Mouse (Mus musculus): ENCODE measurements at regions not wholly inside any gene's neighbourhood (a gene's known extent, or its start where the extent isn't known, plus 50 kb on each side); places are given as distances from the start of the nearest gene placed in this dataset.

GRCm38 (mm10) chr17:88255744-88256598 is 184.5 kb upstream of the Foxn2 start:
- Histone ChIP-seq H3K4me1 (replicated peaks; ENCODE audit: control insufficient read depth, insufficient read depth) (0 out of 2 replicates have a peak, but pooled peaks cover 2% of the 10 kb centered on the region), H3K9me3 (ENCODE audit: control insufficient read depth, low read length) (no peaks in the 10 kb centered on the region), H3K4me3 (ENCODE audit: low read depth, low read length) (peak overlapping the region; percentile 64), H3K27me3 (ENCODE audit: control insufficient read depth, insufficient read depth, low read length) (no peaks in the 10 kb centered on the region), H3K4me2 (replicated peaks; ENCODE audit: low read depth) (peak overlapping the region; percentile 98), H3K36me3 (ENCODE audit: control insufficient read depth, insufficient read depth, low read length) (no peaks in the 10 kb centered on the region), H3K27ac (replicated peaks) (peak overlapping the region; percentile 97), H3K9ac (ENCODE audit: low read length) (peak overlapping the region; percentile 92)
- TF ChIP-seq EP300 (optimal IDR thresholded peaks at IDR 0.05) (no peak), CTCF (IDR thresholded peaks at IDR 0.05; ENCODE audit: low read depth) (peak; percentile 85)
- under 1% methylated on average over 40 of the region's 40 CpGs for WGBS
- peak; percentile 82 for DNase-seq (ENCODE audit: low spot score)
- peak; percentile 76 for ATAC-seq (ENCODE audit: low FRiP score, low TSS enrichment)

DNA sequence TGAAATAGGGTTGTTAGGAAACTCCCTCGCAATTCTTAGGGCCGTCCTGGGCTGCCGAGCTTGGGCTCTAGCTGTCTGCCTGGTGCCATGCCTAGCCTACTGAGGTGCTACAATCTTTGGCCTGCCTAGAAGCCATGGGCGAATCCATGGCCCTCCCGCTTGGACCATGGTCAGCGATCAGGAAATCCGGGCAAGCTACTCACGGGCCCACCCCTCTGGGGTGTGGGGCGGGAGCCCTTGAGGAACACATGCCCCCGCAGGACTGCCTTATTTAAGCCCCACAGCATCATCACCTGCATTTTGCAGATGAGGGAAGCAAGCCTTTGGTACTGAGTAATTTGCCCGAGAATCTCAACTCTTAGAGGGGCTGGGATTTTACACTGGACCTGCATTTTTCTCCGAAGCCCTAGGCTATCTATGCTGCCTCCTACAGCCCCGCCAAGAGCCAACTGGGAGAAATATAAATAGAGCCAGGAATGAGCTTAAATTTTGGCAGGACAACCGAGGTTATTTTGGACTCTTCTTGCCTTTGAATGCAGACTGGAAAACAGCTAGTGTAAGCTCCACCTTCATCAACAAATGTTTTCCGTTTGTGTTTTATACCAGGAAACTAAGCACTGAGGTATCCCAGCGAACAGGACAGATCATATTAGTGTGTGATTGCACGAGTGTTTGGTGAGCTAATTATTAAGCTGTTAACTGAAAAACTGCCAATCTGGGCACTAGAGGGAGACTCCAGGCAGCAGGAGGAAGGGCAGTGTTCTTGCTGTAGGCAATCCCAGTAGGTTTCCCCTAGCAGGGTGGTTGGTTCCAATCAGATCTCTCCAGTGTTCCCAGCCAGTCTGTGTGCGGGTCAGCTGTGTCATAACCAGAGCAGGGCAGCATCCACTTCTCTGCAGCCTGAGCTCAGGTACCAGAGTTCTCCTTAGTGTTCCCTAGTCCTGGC is 183.6 kb upstream of the Foxn2 start:
- H3K4me1 ChIP-seq (replicated peaks; ENCODE audit: control insufficient read depth, insufficient read depth) = 0 out of 2 replicates have a peak, but pooled peaks cover 2% of the 10 kb centered on the region
- peak overlapping the region; percentile 98 for H3K4me2 ChIP-seq (replicated peaks; ENCODE audit: low read depth)
- peak overlapping the region; percentile 92 for H3K9ac ChIP-seq (ENCODE audit: low read length)
- DNase-seq (ENCODE audit: low spot score) = peak; percentile 80
- ATAC-seq (ENCODE audit: low FRiP score, low TSS enrichment) = peak; percentile 91
- H3K27me3 ChIP-seq (ENCODE audit: control insufficient read depth, insufficient read depth, low read length) = no peaks in the 10 kb centered on the region
- WGBS = 2% methylated on average over 18 of the region's 18 CpGs
- peak overlapping the region; percentile 64 for H3K4me3 ChIP-seq (ENCODE audit: low read depth, low read length)
- H3K36me3 ChIP-seq (ENCODE audit: control insufficient read depth, insufficient read depth, low read length) = no peaks in the 10 kb centered on the region
- no peaks in the 10 kb centered on the region for H3K9me3 ChIP-seq (ENCODE audit: control insufficient read depth, low read length)
- peak overlapping the region; percentile 97 for H3K27ac ChIP-seq (replicated peaks)
- no peak for TF ChIP-seq EP300 (optimal IDR thresholded peaks at IDR 0.05)
- peak; percentile 84 for TF ChIP-seq CTCF (IDR thresholded peaks at IDR 0.05; ENCODE audit: low read depth)

- 64% methylated on average over 11 of the region's 11 CpGs for WGBS
- Histone ChIP-seq H3K27me3 (ENCODE audit: control insufficient read depth, insufficient read depth, low read length) (no peaks in the 10 kb centered on the region), H3K36me3 (ENCODE audit: control insufficient read depth, insufficient read depth, low read length) (no peaks in the 10 kb centered on the region), H3K27ac (replicated peaks) (no peak overlapping the region), H3K9me3 (ENCODE audit: control insufficient read depth, low read length) (no peaks in the 10 kb centered on the region), H3K4me2 (replicated peaks; ENCODE audit: low read depth) (no peak overlapping the region), H3K9ac (ENCODE audit: low read length) (no peak overlapping the region), H3K4me3 (ENCODE audit: low read depth, low read length) (no peak overlapping the region), H3K4me1 (replicated peaks; ENCODE audit: control insufficient read depth, insufficient read depth) (0 out of 2 replicates have a peak, but pooled peaks cover 2% of the 10 kb centered on the region)
- TF ChIP-seq CTCF (IDR thresholded peaks at IDR 0.05; ENCODE audit: low read depth) (peak; percentile 50), EP300 (optimal IDR thresholded peaks at IDR 0.05) (no peak)
- DNase-seq (ENCODE audit: low spot score) (peak; percentile 20), ATAC-seq (ENCODE audit: low FRiP score, low TSS enrichment) (no peak)
Measured at GRCm38 (mm10) chr17:88258361-88258796, 182.1 kb upstream of the Foxn2 start.

DNA sequence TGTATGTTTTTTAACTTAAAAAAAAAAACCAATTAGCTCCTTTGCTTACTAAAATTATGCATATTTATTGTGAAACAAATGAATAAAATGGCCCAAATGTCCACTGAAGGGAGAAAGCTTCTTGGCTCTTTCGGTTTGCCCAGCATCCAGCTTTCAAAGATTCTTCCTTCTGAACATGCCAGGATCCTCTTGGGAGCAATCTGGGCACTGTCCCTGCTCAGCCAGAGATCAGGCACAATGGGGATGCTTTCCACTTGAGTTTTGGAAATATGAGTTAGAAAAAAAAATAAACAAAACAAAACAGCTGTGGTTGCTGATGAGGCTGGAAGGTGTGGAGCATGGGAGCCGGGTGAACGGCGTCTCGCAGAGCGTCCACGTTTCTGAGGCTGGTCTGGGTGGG is 180.3 kb upstream of the Foxn2 start:
- 86% methylated on average over 7 of the region's 7 CpGs for WGBS
- no peaks in the 10 kb centered on the region for H3K9me3 ChIP-seq (ENCODE audit: control insufficient read depth, low read length)
- H3K27ac ChIP-seq (replicated peaks) = no peak overlapping the region
- no peaks in the 10 kb centered on the region for H3K27me3 ChIP-seq (ENCODE audit: control insufficient read depth, insufficient read depth, low read length)
- no peak for TF ChIP-seq CTCF (IDR thresholded peaks at IDR 0.05; ENCODE audit: low read depth)
- no peak for TF ChIP-seq EP300 (optimal IDR thresholded peaks at IDR 0.05)
- DNase-seq (ENCODE audit: low spot score) (no peak), ATAC-seq (ENCODE audit: low FRiP score, low TSS enrichment) (no peak)
- H3K36me3 ChIP-seq (ENCODE audit: control insufficient read depth, insufficient read depth, low read length) = no peaks in the 10 kb centered on the region
- no peak overlapping the region for H3K9ac ChIP-seq (ENCODE audit: low read length)
- H3K4me2 ChIP-seq (replicated peaks; ENCODE audit: low read depth) = no peak overlapping the region
- no peak overlapping the region for H3K4me3 ChIP-seq (ENCODE audit: low read depth, low read length)
- H3K4me1 ChIP-seq (replicated peaks; ENCODE audit: control insufficient read depth, insufficient read depth) = 0 out of 2 replicates have a peak, but pooled peaks cover 2% of the 10 kb centered on the region

- WGBS = 49% methylated on average over 6 of the region's 6 CpGs
- no peak overlapping the region for H3K4me2 ChIP-seq (replicated peaks; ENCODE audit: low read depth)
- H3K9me3 ChIP-seq (ENCODE audit: control insufficient read depth, low read length) = no peaks in the 10 kb centered on the region
- TF ChIP-seq EP300 (optimal IDR thresholded peaks at IDR 0.05) = no peak
- no peak for TF ChIP-seq CTCF (IDR thresholded peaks at IDR 0.05; ENCODE audit: low read depth)
- no peaks in the 10 kb centered on the region for H3K27me3 ChIP-seq (ENCODE audit: control insufficient read depth, insufficient read depth, low read length)
- ATAC-seq (ENCODE audit: low FRiP score, low TSS enrichment) (no peak), DNase-seq (ENCODE audit: low spot score) (no peak)
- H3K4me1 ChIP-seq (replicated peaks; ENCODE audit: control insufficient read depth, insufficient read depth) = 0 out of 2 replicates have a peak, but pooled peaks cover 2% of the 10 kb centered on the region
- no peaks in the 10 kb centered on the region for H3K36me3 ChIP-seq (ENCODE audit: control insufficient read depth, insufficient read depth, low read length)
- H3K9ac ChIP-seq (ENCODE audit: low read length) = no peak overlapping the region
- no peak overlapping the region for H3K4me3 ChIP-seq (ENCODE audit: low read depth, low read length)
- no peak overlapping the region for H3K27ac ChIP-seq (replicated peaks)
Measured at GRCm38 (mm10) chr17:88260826-88261225, 179.7 kb upstream of the Foxn2 start.

All from stomach, postnatal 0 days (tissue).